Mouse (Mus musculus) small intestine, adult 2 months (tissue): ENCODE measurements at regions not wholly inside any gene's neighbourhood (a gene's known extent, or its start where the extent isn't known, plus 50 kb on each side); places are given as distances from the start of the nearest gene placed in this dataset.

Experiments used
- CTCF ChIP-seq: fragments of 200-500 bp; IDR thresholded peaks from 2 replicates; pipeline ENCODE4 v1.5.1; 2012; ENCODE audit warnings: low read depth, mild to moderate bottlenecking, control low read depth, inconsistent platforms, low read length, moderate library complexity, mixed read lengths; ENCODE audit not compliant: insufficient replicate concordance, insufficient read length; ENCODE audit errors: extremely low read depth
- POLR2A ChIP-seq: fragments of 200-500 bp; IDR thresholded peaks from 2 replicates; pipeline ENCODE4 v1.6.1; 2012; ENCODE audit warnings: low read depth, mild to moderate bottlenecking, control low read depth, inconsistent platforms, low read length, moderate library complexity

DNA sequence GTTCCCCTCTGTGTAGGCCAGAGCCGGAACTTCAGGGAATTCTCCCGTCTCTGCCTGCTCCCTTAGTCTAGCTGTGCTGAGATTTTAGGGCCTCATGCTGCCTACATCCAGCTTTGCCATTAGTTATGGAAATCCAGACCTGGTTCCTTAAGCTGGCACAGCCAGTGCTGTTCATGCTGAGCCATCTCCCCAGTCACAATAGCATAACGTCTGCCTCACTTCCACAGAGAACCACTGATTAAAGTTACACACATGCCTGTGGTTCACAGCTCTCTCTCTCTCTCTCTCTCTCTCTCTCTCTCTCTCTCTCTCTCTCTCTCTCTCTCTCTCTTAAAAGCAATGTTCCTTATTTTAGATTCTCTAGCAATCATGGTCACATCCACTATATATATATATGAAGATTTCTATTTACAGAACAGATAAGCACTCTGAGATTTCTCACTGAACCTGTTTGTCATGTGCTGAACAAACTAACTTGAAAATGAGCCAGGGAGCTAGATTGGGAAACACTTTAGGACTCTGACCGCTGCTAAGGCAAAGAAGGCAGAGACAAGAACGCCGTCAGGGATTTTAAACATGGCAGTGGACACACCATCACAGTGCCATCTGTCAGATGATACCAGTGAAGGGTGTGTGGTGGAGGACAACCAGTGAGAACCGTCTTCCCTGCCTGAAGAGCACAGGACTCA lies 584.9 kb downstream of the Pdcd6ip start:
- TF ChIP-seq CTCF = no peak
- TF ChIP-seq POLR2A = no peak
